Mouse (Mus musculus): ENCODE measurements around the gene Gm20388. TPM values are rescaled to one million over a fixed set of nuclear protein-coding genes. Genes with fewer than 3 reads are reported as not detected.
"Not testable (repeated sequence)": the region's sequence is repeated elsewhere in the genome, so short reads cannot be mapped to it uniquely, and the experiment has no call there.

Gene Gm20388
- total RNA-seq, 2 experiments from 2014 or later, result 8.8 TPM

- no peak for DNase-seq (ENCODE audit: extremely low spot score in 1 of 2, low spot score in 1 of 2)
Measured at GRCm38 (mm10) chr8:122622727-122623126, 2712.1 kb downstream of the Gm20388 start, which contains the start of gene Pabpn1l. TSS of gene Pabpn1l (minus strand) at chr8:122622739.

- no peak for DNase-seq (ENCODE audit: extremely low spot score in 1 of 2, low spot score in 1 of 2)
Measured at GRCm38 (mm10) chr8:122623844-122624642, 2713.4 kb downstream of the Gm20388 start.

GRCm38 (mm10) chr8:122624653-122625052 is 2714.0 kb downstream of the Gm20388 start:
- DNase-seq (ENCODE audit: extremely low spot score in 1 of 2, low spot score in 1 of 2), result no peak

- DNase-seq (ENCODE audit: extremely low spot score in 1 of 2, low spot score in 1 of 2), result no peak
Measured at GRCm38 (mm10) chr8:122625811-122626210, 2715.2 kb downstream of the Gm20388 start.

GRCm38 (mm10) chr8:122626896-122627295 is 2716.3 kb downstream of the Gm20388 start:
- no peak for DNase-seq (ENCODE audit: extremely low spot score in 1 of 2, low spot score in 1 of 2)

- DNase-seq (ENCODE audit: extremely low spot score in 1 of 2, low spot score in 1 of 2), result no peak
Measured at GRCm38 (mm10) chr8:122629388-122629787, 2718.7 kb downstream of the Gm20388 start.

GRCm38 (mm10) chr8:122630696-122631095 is 2720.1 kb downstream of the Gm20388 start:
- no peak for DNase-seq (ENCODE audit: extremely low spot score in 1 of 2, low spot score in 1 of 2)

GRCm38 (mm10) chr8:122632134-122632533 is 2721.5 kb downstream of the Gm20388 start:
- DNase-seq (ENCODE audit: extremely low spot score in 1 of 2, low spot score in 1 of 2), result not testable (repeated sequence)

- DNase-seq (ENCODE audit: extremely low spot score in 1 of 2, low spot score in 1 of 2), result no peak
Measured at GRCm38 (mm10) chr8:122633205-122633604, 2722.6 kb downstream of the Gm20388 start.

GRCm38 (mm10) chr8:122635878-122636802 is 2725.5 kb downstream of the Gm20388 start:
- no peak for DNase-seq (ENCODE audit: extremely low spot score in 1 of 2, low spot score in 1 of 2)

GRCm38 (mm10) chr8:122636803-122637175 is 2726.1 kb downstream of the Gm20388 start:
- no peak for DNase-seq (ENCODE audit: extremely low spot score in 1 of 2, low spot score in 1 of 2)

GRCm38 (mm10) chr8:122637230-122637629 is 2726.6 kb downstream of the Gm20388 start:
- DNase-seq (ENCODE audit: extremely low spot score in 1 of 2, low spot score in 1 of 2), result no peak

GRCm38 (mm10) chr8:122638601-122639000 is 2728.0 kb downstream of the Gm20388 start:
- no peak for DNase-seq (ENCODE audit: extremely low spot score in 1 of 2, low spot score in 1 of 2)

- peak in 1 of 2 experiments; percentile 28 for DNase-seq (ENCODE audit: extremely low spot score in 1 of 2, low spot score in 1 of 2)
Measured at GRCm38 (mm10) chr8:122639521-122640248, 2729.0 kb downstream of the Gm20388 start.

- no peak for DNase-seq (ENCODE audit: extremely low spot score in 1 of 2, low spot score in 1 of 2)
Measured at GRCm38 (mm10) chr8:122640825-122641224, 2730.2 kb downstream of the Gm20388 start.

GRCm38 (mm10) chr8:122641406-122641805 is 2730.8 kb downstream of the Gm20388 start:
- DNase-seq (ENCODE audit: extremely low spot score in 1 of 2, low spot score in 1 of 2), result peak; percentile 53 to 59

GRCm38 (mm10) chr8:122642071-122642470 is 2731.4 kb downstream of the Gm20388 start:
- peak in 1 of 2 experiments; percentile 31 for DNase-seq (ENCODE audit: extremely low spot score in 1 of 2, low spot score in 1 of 2)

- DNase-seq (ENCODE audit: extremely low spot score in 1 of 2, low spot score in 1 of 2), result no peak
Measured at GRCm38 (mm10) chr8:122644175-122644954, 2733.7 kb downstream of the Gm20388 start.

- no peak for DNase-seq (ENCODE audit: extremely low spot score in 1 of 2, low spot score in 1 of 2)
Measured at GRCm38 (mm10) chr8:122646337-122646736, 2735.7 kb downstream of the Gm20388 start.
